Mouse (Mus musculus) heart, embryonic 15.5 days (tissue): ENCODE measurements around the gene Apbb2. TPM values are rescaled to one million over a fixed set of nuclear protein-coding genes. Genes with fewer than 3 reads are reported as not detected.

Experiments used
- ATAC-seq: fragments of 200-750 bp; cut with Nextera tagmentation; replicated peaks from 2 replicates; pipeline ENCODE4 v1.8.0; 2017; ENCODE audit warnings: low read depth, moderate TSS enrichment; ENCODE audit not compliant: insufficient number of reproducible peaks, insufficient read depth, low FRiP score
- H3K27ac ChIP-seq: fragments of 300-500 bp; sonication (generic); 2 replicates; pipeline ENCODE4 v1.5.1; 2015; ENCODE audit warnings: mild to moderate bottlenecking, inconsistent platforms
- H3K27me3 ChIP-seq: fragments of 300-500 bp; sonication (generic); 2 replicates; pipeline ENCODE4 v1.6.1; 2015; ENCODE audit warnings: inconsistent platforms
- H3K36me3 ChIP-seq: fragments of 300-500 bp; sonication (generic); 2 replicates; pipeline ENCODE4 v1.6.1; 2015; ENCODE audit warnings: mild to moderate bottlenecking, inconsistent platforms
- H3K4me1 ChIP-seq: fragments of 300-500 bp; sonication (generic); replicated peaks from 2 replicates; pipeline ENCODE4 v1.6.1; 2015; ENCODE audit warnings: inconsistent platforms
- H3K4me2 ChIP-seq: fragments of 300-500 bp; sonication (generic); 2 replicates; pipeline ENCODE4 v1.6.1; 2015; ENCODE audit warnings: inconsistent platforms, mild to moderate bottlenecking, moderate library complexity
- H3K4me3 ChIP-seq: fragments of 300-500 bp; sonication (generic); 2 replicates; pipeline ENCODE4 v1.5.1; 2015; ENCODE audit warnings: mild to moderate bottlenecking, inconsistent platforms
- H3K9ac ChIP-seq: fragments of 300-500 bp; sonication (generic); 2 replicates; pipeline ENCODE4 v1.6.1; 2015; ENCODE audit warnings: mild to moderate bottlenecking, inconsistent platforms
- H3K9me3 ChIP-seq: fragments of 300-500 bp; sonication (generic); replicated peaks from 2 replicates; pipeline ENCODE4 v1.6.1; 2016; ENCODE audit warnings: inconsistent platforms
- WGBS: fragments of 180-500 bp; shearing (Covaris S2); methylation state at CpG from one replicate; pipeline ENCODE4 v1.1.7; 2015; ENCODE audit warnings: mixed read lengths; 5-methylcytosine and 5-hydroxymethylcytosine counted together
- polyA plus RNA-seq: library from polyadenylated mRNA; unstranded; fragments of >200 nt; fragmentation: Nextera tagmentation; extraction: Ambion mirVana; gene quantifications from 2 replicates; pipeline ENCODE4 v1.2.1, GENCODE M21; 2015

Gene Apbb2
- polyA plus RNA-seq, 1 experiment from 2014 or later: 32.6 TPM

GRCm38 (mm10) chr5:66435158-66435557 is 183.4 kb downstream of the Apbb2 start:
- no peak overlapping the region for H3K27ac ChIP-seq
- H3K4me3 ChIP-seq: no peak overlapping the region
- peaks cover 7% of the 10 kb centered on the region; the same call in 1 of the 2 replicates for H3K4me1 ChIP-seq
- no peaks in the 10 kb centered on the region for H3K9me3 ChIP-seq
- 91% methylated on average over 4 of the region's 4 CpGs for WGBS
- ATAC-seq: no peak
- H3K9ac ChIP-seq: no peak overlapping the region
- H3K27me3 ChIP-seq: no peaks in the 10 kb centered on the region
- no peak overlapping the region for H3K4me2 ChIP-seq
- no peaks in the 10 kb centered on the region for H3K36me3 ChIP-seq

DNA sequence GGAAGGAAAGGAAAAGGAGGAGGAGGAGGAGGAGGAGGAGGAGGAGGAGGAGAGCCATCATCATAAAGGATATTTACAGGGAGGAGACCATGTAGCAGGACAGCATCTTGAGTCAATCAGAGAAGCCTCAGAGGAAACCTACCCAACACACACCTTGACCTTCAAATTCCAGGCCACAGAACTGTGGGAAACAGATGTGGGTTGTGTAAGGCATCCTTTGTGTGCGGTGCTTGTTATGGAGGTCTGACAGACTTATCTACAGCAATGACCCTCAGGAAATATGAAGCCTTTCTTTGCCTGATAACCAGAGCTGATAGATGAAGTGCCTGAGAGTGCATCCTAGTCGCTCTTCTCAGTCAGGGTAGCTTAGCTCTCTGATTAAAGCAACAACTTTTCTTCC is 189.5 kb downstream of the Apbb2 start:
- no peaks in the 10 kb centered on the region for H3K4me1 ChIP-seq
- no peak overlapping the region for H3K4me3 ChIP-seq
- no peak overlapping the region for H3K4me2 ChIP-seq
- WGBS: 36% methylated on average over 2 of the region's 2 CpGs
- H3K36me3 ChIP-seq: no peaks in the 10 kb centered on the region
- no peak overlapping the region for H3K9ac ChIP-seq
- no peak overlapping the region for H3K27ac ChIP-seq
- no peak for ATAC-seq
- H3K27me3 ChIP-seq: no peaks in the 10 kb centered on the region
- H3K9me3 ChIP-seq: no peaks in the 10 kb centered on the region

GRCm38 (mm10) chr5:66428071-66428470 is 190.5 kb downstream of the Apbb2 start:
- H3K27ac ChIP-seq: no peak overlapping the region
- H3K4me2 ChIP-seq: no peak overlapping the region
- no peak overlapping the region for H3K4me3 ChIP-seq
- no peaks in the 10 kb centered on the region for H3K27me3 ChIP-seq
- no peak overlapping the region for H3K9ac ChIP-seq
- H3K9me3 ChIP-seq: no peaks in the 10 kb centered on the region
- no peaks in the 10 kb centered on the region for H3K4me1 ChIP-seq
- no peaks in the 10 kb centered on the region for H3K36me3 ChIP-seq
- no peak for ATAC-seq

DNA sequence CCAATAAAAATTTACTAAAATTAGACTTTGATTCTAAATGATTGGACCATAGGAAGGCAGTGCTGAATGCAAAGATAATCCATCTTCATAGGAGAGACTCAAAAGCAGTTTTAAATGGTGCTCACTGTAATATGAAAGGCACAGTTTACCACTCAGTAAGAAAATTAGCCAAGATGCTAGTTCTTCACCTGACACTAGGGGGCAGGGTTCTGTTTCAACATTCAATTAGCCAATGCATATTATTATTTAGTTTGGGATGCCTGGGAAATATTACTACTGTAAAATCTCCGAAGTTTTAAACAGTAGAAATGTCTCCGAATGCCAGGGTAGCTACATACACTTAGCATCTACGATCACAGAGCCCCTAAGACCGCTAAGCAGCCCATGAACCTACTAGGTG is 194.7 kb downstream of the Apbb2 start:
- WGBS: 61% methylated on average over 4 of the region's 4 CpGs
- no peaks in the 10 kb centered on the region for H3K27me3 ChIP-seq
- no peak for ATAC-seq

GRCm38 (mm10) chr5:66423466-66423865 is 195.1 kb downstream of the Apbb2 start:
- Histone ChIP-seq H3K27ac (no peak overlapping the region), H3K9me3 (no peaks in the 10 kb centered on the region), H3K4me3 (no peak overlapping the region), H3K4me1 (peaks cover 14% of the 10 kb centered on the region), H3K36me3 (no peaks in the 10 kb centered on the region), H3K4me2 (no peak overlapping the region), H3K27me3 (no peaks in the 10 kb centered on the region), H3K9ac (no peak overlapping the region)
- ATAC-seq: no peak
- 88% methylated on average over 4 of the region's 4 CpGs for WGBS

More for the DNA sequence above, 194.7 kb downstream of the Apbb2 start:
- no peaks in the 10 kb centered on the region for H3K36me3 ChIP-seq
- H3K4me1 ChIP-seq: peaks cover 14% of the 10 kb centered on the region
- H3K4me3 ChIP-seq: no peak overlapping the region
- no peaks in the 10 kb centered on the region for H3K9me3 ChIP-seq
- no peak overlapping the region for H3K9ac ChIP-seq
- no peak overlapping the region for H3K4me2 ChIP-seq
- H3K27ac ChIP-seq: no peak overlapping the region

- Histone ChIP-seq H3K9me3 (no peaks in the 10 kb centered on the region), H3K36me3 (no peaks in the 10 kb centered on the region), H3K27me3 (no peaks in the 10 kb centered on the region), H3K4me3 (no peak overlapping the region), H3K9ac (no peak overlapping the region), H3K4me2 (no peak overlapping the region), H3K4me1 (peaks cover 24% of the 10 kb centered on the region), H3K27ac (no peak overlapping the region)
- ATAC-seq: no peak
- WGBS: 48% methylated on average over 4 of the region's 4 CpGs
Measured at GRCm38 (mm10) chr5:66421954-66422353, 196.6 kb downstream of the Apbb2 start.

GRCm38 (mm10) chr5:66421230-66421629 is 197.4 kb downstream of the Apbb2 start:
- Histone ChIP-seq H3K27ac (no peak overlapping the region), H3K9ac (no peak overlapping the region), H3K4me3 (no peak overlapping the region), H3K4me2 (no peak overlapping the region), H3K27me3 (no peaks in the 10 kb centered on the region), H3K4me1 (peaks cover 25% of the 10 kb centered on the region), H3K9me3 (no peaks in the 10 kb centered on the region), H3K36me3 (no peaks in the 10 kb centered on the region)
- WGBS: 64% methylated on average over 15 of the region's 15 CpGs
- ATAC-seq: no peak

DNA sequence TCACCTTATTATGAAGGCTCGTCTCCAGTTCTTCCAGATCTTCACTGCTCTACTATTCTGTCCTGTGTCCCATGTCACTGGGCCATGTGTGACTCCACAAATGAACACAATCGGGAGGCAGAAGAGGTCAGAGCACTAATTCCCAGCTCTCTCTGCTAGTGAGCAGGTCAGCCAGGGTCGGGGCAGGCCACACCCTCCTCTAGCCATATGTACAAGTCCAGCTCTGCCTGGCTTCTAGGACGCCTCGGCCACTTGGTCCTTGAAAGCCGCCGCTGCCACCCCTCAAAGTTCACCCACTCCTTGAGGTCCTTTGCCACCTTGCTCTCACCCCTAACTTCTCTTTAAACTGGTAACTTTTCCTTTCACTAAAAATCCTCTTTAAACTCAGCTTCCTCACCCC is 198.6 kb downstream of the Apbb2 start:
- Histone ChIP-seq H3K27ac (no peak overlapping the region), H3K36me3 (no peaks in the 10 kb centered on the region), H3K4me1 (peaks cover 25% of the 10 kb centered on the region), H3K9ac (no peak overlapping the region), H3K9me3 (no peaks in the 10 kb centered on the region), H3K27me3 (no peaks in the 10 kb centered on the region), H3K4me2 (no peak overlapping the region), H3K4me3 (no peak overlapping the region)
- WGBS: 80% methylated on average over 7 of the region's 7 CpGs
- no peak for ATAC-seq

DNA sequence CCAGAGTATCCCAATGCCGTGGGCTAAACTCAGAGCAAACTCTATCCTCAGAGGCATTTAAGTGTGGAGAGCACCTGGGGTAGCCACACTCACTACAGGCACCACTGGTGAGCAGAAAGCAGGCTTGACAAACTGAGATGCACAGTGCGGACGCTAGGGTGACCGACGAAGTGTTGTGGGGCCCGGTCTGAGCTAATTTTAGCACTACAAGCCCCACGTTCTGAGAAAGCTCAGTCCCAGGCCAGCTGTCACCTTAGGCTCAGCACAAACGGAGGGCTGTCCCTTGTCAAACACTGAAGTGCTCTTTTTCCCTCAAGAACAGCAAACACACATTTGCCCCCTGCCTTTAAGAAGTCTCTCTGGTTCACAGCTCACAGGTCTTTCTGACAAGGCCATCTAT is 201.3 kb downstream of the Apbb2 start:
- WGBS: 31% methylated on average over 8 of the region's 8 CpGs
- H3K27ac ChIP-seq: peak overlapping the region; percentile 43
- peak; percentile 72 for ATAC-seq

GRCm38 (mm10) chr5:66415700-66416543 is 202.7 kb downstream of the Apbb2 start:
- no peak overlapping the region for H3K27ac ChIP-seq
- ATAC-seq: no peak
- H3K4me3 ChIP-seq: no peak overlapping the region
- no peaks in the 10 kb centered on the region for H3K9me3 ChIP-seq
- H3K4me1 ChIP-seq: peaks cover 13% of the 10 kb centered on the region
- no peaks in the 10 kb centered on the region for H3K27me3 ChIP-seq
- no peak overlapping the region for H3K9ac ChIP-seq
- no peak overlapping the region for H3K4me2 ChIP-seq
- H3K36me3 ChIP-seq: no peaks in the 10 kb centered on the region
- 74% methylated on average over 7 of the region's 7 CpGs for WGBS

More for the DNA sequence above, 201.3 kb downstream of the Apbb2 start:
- H3K9ac ChIP-seq: no peak overlapping the region
- H3K4me2 ChIP-seq: no peak overlapping the region
- H3K27me3 ChIP-seq: no peaks in the 10 kb centered on the region
- no peaks in the 10 kb centered on the region for H3K36me3 ChIP-seq
- no peaks in the 10 kb centered on the region for H3K9me3 ChIP-seq
- no peak overlapping the region for H3K4me3 ChIP-seq
- peaks cover 24% of the 10 kb centered on the region for H3K4me1 ChIP-seq

DNA sequence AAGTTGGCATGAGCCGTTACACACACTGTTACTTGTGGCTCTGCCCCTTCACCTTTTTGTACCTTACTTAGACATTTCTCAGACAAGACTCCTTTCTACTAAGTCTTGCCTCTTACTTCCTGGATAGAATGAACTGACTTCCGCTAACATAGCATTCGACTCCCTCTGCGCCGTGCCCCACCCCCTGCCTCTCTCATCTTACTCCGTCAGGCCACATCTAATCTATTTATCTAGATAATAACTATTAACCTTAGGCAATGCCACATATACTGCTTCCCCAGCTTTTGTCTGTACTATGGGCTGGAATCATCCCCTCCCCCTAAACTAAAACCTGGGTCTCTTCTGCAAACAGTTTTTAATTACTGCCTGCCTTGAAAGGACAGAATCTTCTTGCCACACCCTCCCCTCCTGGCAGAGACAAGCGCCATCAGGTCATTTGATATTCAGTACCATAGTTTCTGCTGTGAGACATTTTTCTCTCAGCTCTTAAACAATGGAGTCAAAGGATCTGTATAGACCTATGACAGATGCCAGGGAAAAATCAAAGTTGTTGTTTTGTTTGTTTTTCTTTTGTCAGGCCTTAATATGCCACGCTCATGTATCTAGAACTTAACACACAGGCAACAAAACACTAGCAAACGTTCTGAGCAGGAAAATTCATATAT is 203.4 kb downstream of the Apbb2 start:
- Histone ChIP-seq H3K4me2 (no peak overlapping the region), H3K9me3 (no peaks in the 10 kb centered on the region), H3K36me3 (no peaks in the 10 kb centered on the region), H3K27me3 (no peaks in the 10 kb centered on the region), H3K4me1 (peaks cover 11% of the 10 kb centered on the region), H3K27ac (no peak overlapping the region), H3K9ac (no peak overlapping the region), H3K4me3 (no peak overlapping the region)
- WGBS: 78% methylated on average over 9 of the region's 9 CpGs
- ATAC-seq: no peak

DNA sequence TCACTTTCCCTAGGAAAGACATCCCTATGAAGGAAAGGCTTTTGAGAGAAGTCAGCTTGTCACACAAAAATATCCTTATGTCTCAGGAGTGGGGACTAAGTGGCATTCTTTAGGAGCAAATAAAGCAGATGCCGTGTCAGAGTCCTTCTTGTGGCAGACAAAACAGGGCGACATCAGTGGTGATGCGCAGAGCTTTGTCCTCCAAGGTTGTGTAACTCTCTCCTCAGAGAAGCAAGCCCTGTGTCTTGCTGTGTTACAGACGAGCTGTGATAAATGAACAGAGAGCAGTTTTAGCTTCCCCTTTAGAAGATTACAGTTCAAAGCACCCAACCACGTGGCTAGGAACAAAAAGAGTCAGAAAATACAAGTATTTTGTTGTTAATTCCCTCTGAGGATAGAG is 205.2 kb downstream of the Apbb2 start:
- no peak overlapping the region for H3K4me3 ChIP-seq
- H3K4me1 ChIP-seq: peaks cover 11% of the 10 kb centered on the region
- WGBS: 64% methylated on average over 5 of the region's 5 CpGs
- no peak overlapping the region for H3K27ac ChIP-seq
- no peaks in the 10 kb centered on the region for H3K36me3 ChIP-seq
- H3K4me2 ChIP-seq: no peak overlapping the region
- no peak for ATAC-seq
- no peaks in the 10 kb centered on the region for H3K9me3 ChIP-seq
- no peaks in the 10 kb centered on the region for H3K27me3 ChIP-seq
- no peak overlapping the region for H3K9ac ChIP-seq
